Mouse (Mus musculus): ENCODE results near the gene Wsb1.

The Wsb1 gene

DNA sequence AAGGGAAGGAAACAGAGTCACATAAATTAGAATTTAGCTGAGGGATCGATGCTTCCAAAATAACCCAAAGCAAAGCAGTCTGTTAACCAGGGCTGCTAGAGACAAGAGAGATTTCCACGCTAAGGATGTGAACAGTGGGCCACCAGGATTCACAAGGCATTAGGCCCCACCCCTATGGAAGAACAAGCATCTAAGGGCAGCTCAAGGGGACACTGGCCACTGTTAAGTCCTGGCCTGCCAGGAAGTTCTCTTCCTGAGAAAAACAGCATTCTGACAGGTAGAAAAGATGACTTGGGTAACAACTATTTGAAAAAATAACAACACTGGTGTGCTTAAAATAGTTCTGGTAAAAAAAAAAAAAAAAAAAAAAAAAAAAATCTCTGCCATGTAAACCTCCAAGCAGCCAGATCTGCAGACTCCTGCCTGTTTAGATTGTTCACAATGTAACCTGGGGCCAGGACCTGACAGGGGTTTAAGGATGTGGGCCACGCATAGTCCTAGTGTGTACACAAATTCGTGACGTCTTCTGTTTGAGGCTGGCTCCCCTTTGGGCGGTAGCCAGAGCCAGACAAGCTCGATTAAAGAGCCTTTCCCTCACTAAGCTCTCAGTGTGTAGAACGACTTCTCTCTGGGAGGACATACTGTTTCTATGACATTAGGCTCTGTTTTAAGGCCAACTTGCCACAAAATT is 35.4 kb downstream of the Wsb1 start:
- no peak for ATAC-seq (ENCODE audit: insufficient number of reproducible peaks, low FRiP score, low TSS enrichment)

DNA sequence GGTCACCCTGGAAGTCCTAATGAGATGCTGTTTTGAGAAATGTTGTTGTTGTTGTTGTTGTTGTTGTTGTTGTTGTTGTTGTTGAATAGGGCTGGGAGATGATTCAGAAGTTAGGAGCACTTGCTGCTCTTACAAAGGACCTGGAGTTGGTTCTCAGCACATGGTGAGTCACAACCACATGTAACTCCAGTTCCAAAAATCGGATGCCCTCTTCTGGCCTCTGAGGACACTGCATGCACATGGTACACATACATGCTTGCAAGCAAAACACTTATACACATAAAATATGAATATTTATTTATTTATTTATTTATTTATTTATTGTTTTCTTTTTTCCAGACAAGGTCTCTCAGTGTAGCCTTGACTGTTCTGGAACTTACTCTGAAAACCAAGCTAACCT is 36.4 kb downstream of the Wsb1 start:
- ATAC-seq (ENCODE audit: insufficient number of reproducible peaks, low FRiP score, low TSS enrichment), result no peak

DNA sequence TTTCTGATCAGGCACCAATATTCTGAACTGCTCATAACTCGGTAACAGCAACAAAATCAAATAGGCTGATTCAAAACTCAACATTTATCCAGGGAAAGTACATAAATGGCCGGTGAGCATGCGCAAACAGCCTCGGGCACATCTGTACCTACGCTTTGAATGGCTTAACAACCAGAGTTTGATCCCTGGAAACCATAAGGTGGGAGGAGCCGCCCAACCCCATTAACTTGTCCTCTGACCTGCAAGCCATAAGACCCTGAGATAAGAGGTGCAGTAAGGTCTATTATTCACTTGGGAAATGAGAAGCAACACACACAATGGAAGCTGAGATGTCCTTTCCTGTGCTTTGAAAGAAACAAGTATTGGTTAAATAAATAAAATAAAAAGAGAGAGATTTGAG is 37.3 kb downstream of the Wsb1 start:
- no peak for ATAC-seq (ENCODE audit: insufficient number of reproducible peaks, low FRiP score, low TSS enrichment)

DNA sequence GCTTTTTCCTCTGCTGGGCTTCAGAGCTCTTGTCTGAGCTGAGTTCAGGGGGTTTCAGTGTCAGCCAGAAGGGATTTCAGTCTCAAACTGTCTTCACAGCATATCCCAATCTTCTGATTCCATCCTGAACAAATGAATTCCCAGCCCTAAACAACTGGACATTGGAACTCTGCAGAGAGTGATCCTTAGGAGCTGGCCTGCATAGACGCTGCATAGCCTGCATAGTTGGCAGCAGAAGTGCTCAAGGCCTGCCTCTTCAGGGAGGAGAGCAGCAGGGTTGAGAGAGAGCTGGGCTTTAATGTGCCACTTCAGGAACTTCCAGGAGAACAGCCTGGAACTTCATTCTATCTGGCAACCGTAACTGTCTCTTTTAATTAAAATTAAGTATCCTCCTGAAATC is 38.9 kb downstream of the Wsb1 start:
- no peak for ATAC-seq (ENCODE audit: insufficient number of reproducible peaks, low FRiP score, low TSS enrichment)

DNA sequence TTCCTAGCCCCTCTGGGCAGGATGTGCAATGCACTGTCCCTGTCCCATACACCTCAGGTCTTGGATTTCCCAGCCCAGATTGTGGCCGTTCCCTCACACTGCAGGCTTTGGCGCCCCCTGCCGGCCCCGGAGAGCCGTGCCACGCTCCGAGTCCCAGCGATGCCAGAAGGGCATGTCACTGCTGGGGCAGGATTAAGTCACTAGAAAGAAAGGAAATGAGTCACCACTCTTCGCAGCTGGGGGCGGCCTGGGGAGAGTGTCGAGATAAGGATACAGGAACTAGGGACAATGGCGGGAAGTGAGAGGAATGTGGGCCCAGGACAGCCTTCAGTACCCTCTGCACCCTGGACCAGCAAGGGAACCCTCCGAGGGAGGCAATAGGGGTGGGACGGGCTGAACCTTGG is 40.5 kb downstream of the Wsb1 start:
- peak; percentile 72; the same call in 1 of the 2 replicates for ATAC-seq (ENCODE audit: insufficient number of reproducible peaks, low FRiP score, low TSS enrichment)

DNA sequence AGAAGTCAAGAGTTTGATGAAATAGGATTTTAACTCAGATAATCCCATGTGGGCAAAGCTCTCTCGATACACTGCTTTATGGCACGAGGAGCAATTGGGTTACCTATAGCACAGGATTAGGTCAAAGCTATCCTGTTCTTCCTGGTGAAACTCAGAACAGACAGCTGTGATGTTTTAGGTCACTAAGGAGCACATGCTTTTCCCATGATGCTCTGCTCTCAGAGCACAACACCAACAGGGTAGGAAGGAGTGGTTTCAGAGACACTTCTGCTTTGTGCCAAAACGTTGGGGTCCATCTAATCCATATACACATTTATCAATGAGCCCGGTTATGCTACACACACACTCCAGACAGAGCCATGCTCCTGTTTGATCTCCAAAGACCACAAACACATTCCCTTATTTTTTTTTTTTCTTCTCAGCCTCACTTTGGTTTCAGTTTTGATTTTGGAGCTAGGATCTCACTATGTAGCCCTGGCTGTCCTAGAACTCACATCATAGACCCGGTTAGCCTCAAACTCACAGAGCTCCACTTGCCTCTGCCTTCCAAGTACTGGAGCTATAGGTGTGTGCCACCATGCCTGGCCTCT is 44.5 kb downstream of the Wsb1 start:
- no peak for ATAC-seq (ENCODE audit: insufficient number of reproducible peaks, low FRiP score, low TSS enrichment)

DNA sequence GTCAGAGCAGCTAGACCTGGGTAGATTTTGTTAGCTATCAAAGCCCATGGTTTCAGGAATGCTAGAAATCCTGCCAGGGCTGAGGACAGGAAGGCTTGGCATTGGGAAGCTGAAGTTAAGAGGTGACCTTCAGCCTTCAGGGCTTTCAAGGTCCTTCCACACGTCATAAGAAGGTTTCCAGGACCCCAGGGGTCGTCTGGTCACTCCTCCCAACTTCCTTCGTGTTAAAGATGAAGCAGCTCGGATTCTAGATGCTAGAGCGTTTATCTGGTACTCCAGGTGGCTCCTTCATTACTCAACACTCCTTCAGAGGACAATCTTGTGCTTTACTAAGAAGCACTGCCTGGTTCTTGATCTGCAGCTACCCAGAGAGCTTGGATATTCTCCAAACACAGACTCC is 45.4 kb downstream of the Wsb1 start:
- ATAC-seq (ENCODE audit: insufficient number of reproducible peaks, low FRiP score, low TSS enrichment), result no peak

DNA sequence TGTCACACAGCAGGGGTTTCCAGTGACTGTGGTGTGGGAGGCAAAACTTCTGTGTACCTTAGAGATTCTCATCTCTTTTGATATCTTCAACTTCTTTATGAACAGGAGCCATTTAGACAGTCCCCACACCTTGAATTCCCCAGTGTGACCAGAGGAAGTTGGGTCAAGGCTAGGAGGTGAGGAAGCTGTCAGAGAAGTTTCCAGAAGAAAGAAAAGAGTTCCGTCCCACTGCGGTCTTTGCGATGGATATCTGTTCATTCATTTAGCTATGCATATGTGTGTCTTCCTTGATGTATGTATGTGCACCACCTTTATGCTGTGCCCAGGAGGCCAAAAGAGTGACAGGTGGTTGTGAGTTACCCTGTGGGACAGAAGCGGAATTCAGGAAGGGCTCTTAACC is 46.0 kb downstream of the Wsb1 start:
- no peak for ATAC-seq (ENCODE audit: insufficient number of reproducible peaks, low FRiP score, low TSS enrichment)

DNA sequence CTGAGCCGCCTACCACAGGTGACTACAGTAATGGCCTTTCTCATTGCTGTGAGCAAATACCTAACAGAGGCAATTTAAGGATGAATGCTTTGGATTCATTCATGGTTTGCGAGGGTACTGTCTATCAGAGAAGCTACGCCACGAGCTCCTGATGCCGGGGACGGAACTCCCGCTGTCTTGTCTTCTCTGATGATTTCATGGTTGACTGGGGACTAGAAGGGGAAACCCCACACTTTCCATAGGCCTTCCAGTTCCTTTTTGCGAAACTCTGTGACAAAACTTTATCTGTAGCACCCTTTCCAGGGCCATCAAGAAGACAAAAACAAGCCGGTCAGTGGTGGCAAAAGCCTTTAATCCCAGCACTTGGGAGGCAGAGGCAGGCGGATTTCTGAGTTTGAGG is 46.8 kb downstream of the Wsb1 start:
- ATAC-seq (ENCODE audit: insufficient number of reproducible peaks, low FRiP score, low TSS enrichment), result no peak

DNA sequence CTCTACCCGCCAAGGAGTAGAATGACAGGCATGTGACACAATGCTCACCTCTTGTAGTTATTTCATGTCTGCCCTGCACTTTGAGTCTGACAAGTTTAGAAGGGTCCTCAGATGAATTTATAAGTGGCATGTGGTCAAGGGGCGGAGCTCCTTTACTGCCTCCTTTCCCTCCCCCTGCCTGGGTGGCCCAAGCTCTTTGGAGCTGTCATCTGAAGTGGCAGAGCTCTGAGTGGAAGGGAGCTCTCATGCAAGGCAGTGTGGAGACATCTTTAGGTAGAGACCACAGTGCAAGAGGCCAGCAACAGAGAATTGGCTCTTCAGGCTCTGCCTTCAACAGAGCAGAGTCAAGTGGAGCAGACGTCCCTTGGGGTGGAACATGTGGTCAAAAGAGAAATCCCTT is 50.0 kb downstream of the Wsb1 start:
- no peak for ATAC-seq (ENCODE audit: insufficient number of reproducible peaks, low FRiP score, low TSS enrichment)

DNA sequence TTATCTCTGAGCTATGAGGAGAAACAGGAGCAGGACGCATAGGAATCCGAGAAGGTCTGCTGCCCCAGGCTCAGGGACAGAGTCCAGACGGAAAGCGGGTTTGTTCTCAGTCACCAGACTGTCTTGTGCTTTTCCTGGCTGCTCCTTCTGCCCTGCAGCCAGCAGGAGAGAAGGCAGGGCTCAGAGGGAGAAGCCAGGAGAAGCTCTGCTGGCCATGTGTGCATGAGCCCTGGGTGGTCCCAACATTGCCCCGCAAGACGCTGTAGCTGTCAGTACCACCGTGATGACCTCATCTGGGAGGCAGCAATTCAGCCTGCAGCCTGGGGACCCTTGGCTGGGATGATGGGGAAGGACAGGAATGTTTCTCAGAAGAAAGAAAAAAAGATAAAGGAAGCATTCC is 54.0 kb downstream of the Wsb1 start:
- no peak for ATAC-seq (ENCODE audit: insufficient number of reproducible peaks, low FRiP score, low TSS enrichment)

DNA sequence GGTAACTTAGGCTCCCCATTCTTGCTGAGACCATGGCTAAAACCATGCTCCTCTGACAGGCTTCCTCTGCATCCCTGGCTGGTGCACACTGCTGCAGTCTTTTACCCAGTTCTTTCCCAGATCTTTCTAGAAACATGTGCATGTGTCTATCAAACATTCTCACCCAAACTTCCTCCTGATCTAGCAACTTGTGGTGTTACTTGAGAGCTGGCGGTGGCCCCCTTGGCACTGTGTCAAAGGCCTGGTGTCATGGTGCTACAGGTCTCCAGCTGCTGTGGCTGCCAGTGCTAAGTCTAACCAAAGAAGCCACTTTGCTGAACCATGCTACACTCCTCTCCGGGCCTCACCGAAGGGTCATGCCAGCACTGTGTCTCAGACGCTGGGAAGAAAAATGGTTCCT is 55.9 kb downstream of the Wsb1 start:
- ATAC-seq (ENCODE audit: insufficient number of reproducible peaks, low FRiP score, low TSS enrichment), result no peak

DNA sequence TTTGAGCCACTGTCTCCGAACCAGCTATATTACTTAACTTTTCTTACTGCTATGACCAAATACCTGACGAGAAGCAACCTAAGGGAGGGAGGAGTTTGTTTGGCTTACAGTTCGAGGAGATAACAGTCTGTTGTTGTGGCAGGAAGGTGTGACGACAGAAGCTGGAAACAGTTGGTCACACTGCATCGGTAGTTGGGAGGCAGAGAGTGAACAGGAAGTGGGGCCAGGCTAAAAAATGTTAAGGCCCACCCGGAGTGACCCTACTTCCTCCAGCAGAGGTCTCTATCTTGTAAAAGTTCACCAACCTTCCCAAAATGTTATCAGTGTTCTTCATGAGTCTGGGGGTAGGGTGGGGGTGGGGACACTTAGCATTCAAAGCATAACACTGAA is 56.6 kb downstream of the Wsb1 start:
- no peak for ATAC-seq (ENCODE audit: insufficient number of reproducible peaks, low FRiP score, low TSS enrichment)

DNA sequence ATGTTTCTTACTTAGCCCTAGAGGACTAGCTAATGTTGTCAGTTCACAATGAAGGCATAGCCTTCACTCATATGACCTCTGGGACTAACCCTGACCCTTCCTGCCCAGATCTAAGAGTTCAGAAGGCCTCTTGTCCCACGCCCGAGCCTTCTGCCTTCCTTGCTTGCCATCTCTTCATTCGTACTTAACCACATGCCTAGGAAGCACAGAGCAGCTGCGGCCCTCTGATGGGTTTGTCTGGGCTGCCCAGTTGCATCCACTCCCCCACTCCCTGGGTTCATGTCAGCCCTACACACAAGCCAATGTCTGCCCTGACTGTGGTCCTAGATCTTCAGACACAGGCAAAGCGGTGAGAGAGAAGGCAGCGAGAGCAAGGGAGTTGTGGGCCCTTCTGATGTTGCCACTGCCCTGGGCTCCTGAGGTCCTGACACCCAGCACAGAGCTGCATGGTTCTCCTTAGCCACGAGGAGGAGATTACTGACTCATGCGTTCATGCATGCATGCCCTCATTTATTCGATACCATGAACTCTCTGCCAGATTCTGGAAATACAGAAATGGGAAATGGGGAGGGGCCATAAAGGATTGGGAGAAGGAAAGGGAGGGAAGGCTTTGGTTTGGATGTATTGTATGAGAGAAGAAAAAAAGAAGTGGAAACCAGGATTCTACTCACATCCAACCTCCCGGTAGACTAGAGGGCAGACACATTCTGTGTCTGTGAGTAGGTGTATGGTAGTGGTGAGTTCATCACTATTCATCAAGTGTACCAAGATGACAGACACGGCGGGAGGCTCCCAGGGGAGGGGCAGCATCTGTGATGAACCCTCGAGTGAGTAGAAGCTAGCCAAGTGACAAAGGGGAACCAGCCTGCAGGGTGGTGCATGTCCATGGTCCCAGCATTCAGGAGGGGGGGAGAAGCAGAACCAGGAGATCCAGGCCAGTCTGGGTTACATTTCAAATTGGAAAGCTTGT is 57.3 kb downstream of the Wsb1 start:
- no peak for ATAC-seq (ENCODE audit: insufficient number of reproducible peaks, low FRiP score, low TSS enrichment)

DNA sequence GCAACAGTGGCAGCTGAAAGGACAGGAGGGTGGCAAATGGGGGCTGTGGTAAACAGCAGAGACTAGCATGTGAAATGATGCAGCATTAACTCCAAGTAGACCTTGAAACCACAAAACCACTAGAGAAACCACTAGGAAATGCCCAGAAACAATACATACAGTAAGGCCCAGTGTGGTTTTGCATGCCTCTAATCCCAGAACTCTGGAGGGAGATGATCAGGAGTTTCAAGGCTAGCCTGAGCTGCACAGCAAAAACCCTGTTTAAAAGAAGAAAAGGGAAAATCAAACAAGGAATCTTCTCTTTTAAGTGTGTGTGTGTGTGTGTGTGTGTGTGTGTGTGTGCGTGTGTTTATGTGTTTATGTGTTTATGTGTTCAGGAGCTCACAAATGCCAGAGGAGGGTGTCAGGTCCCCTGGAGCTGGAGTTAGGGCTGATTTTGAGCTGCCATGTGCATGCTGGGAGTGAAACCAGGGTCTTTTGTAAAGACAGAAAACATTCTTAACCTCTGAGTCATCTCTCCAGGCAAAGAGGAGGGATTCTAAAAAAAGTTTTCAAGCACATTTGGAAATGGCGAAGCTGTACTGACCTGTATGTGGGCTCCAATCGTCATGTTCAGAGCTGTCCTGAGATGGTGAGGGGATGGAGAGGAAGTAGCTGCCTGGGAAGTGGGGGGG is 58.1 kb downstream of the Wsb1 start:
- ATAC-seq (ENCODE audit: insufficient number of reproducible peaks, low FRiP score, low TSS enrichment), result no peak

DNA sequence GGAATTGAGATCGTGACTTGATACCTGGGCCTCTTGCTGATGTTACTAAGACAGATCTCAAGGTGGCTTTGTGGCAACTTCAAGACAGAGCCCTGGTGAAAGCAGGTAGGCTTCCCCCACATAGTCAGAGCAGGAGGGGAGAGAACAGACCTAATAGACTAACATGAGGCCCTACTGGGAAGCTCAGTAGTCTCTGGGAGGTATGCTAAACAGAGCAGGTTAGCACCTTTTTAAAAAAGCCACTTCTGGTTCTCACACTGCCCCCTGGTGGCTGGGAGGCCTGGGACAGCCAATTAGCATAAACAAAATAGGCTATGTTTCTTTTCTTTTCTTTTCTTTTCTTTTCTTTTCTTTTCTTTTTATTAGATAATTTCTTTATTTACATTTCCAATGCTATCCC is 62.3 kb downstream of the Wsb1 start:
- no peak for ATAC-seq (ENCODE audit: insufficient number of reproducible peaks, low FRiP score, low TSS enrichment)

DNA sequence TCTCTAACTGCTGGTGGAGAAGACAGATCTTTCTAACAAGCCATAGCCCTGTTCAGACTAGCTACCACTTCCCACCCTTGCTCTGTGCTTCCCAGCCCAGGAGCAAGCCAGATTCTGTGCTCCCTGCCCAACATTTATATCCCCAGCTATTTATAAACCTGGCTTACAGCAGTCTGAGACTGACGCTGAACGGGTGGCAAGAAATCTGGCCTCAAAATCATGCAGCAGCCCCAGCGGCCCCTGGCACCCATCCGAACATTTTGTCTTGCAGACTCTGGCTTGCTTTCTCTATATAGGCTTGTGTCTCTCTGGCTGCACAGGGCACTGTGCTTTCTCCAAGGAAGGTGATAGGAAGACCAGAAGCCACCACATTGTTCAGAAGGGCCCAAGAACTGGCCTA is 63.3 kb downstream of the Wsb1 start:
- no peak for ATAC-seq (ENCODE audit: insufficient number of reproducible peaks, low FRiP score, low TSS enrichment)

DNA sequence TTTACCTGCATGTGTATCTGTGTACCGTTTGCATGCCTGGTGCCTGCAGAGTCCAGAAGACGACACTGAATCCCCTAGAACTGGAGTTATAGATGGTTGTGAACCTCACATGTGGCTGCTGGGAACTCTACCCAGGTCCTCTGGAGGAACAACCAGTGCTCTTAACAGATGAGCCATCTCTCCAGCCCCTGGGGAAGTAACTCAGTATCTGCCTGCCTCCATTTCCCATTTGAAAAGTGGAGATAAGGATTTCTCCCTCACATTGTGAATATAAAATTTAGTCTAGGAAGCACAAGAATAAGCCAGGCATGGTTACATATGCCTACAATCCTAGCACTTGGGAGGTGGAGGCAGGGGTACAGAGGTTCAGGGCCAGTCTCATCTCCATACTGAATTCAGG is 64.2 kb downstream of the Wsb1 start:
- ATAC-seq (ENCODE audit: insufficient number of reproducible peaks, low FRiP score, low TSS enrichment), result no peak
